Mouse (Mus musculus): ENCODE measurements around the gene Prr22.

The Prr22 gene

GRCm38 (mm10) chr17:56810245-56810644 is 40.2 kb downstream of the Prr22 start:
- DNase-seq, result peak; percentile 91

GRCm38 (mm10) chr17:56814316-56815056 is 44.4 kb downstream of the Prr22 start:
- DNase-seq, result peak; percentile 88

- DNase-seq, result no peak
Measured at GRCm38 (mm10) chr17:56815057-56815345, 45.0 kb downstream of the Prr22 start.

GRCm38 (mm10) chr17:56818067-56818636 is 48.1 kb downstream of the Prr22 start:
- no peak for DNase-seq

- DNase-seq, result no peak
Measured at GRCm38 (mm10) chr17:56819032-56819545, 49.0 kb downstream of the Prr22 start.

- DNase-seq, result no peak
Measured at GRCm38 (mm10) chr17:56819694-56820111, 49.7 kb downstream of the Prr22 start.
